Mouse (Mus musculus) lung, adult 2 months (tissue): ENCODE measurements around the gene Nmt1. TPM values are rescaled to one million over a fixed set of nuclear protein-coding genes. Genes with fewer than 3 reads are reported as not detected.

Experiments used
- DNase-seq: peaks from one replicate; pipeline ENCODE4 v3.0.0; 2022
- H3K4me1 ChIP-seq: fragments of 200-500 bp; 2 replicates; pipeline ENCODE4 v1.6.1; 2011; ENCODE audit warnings: low read length; ENCODE audit not compliant: control insufficient read depth, insufficient read depth
- H3K4me3 ChIP-seq: fragments of 200-500 bp; replicated peaks from 2 replicates; pipeline ENCODE3; 2011; ENCODE audit warnings: low read depth, mild to moderate bottlenecking, control low read depth, low read length; ENCODE audit errors: extremely low read depth
- CTCF ChIP-seq: fragments of 200-500 bp; IDR thresholded peaks from 2 replicates; pipeline ENCODE4 v1.5.1; 2011; ENCODE audit warnings: mild to moderate bottlenecking, low read length, control low read depth; ENCODE audit not compliant: insufficient read depth
- POLR2A ChIP-seq: fragments of 200-500 bp; IDR thresholded peaks from 2 replicates; pipeline ENCODE4 v1.6.1; 2011; ENCODE audit warnings: low read depth, mild to moderate bottlenecking, control low read depth, low read length, borderline replicate concordance; ENCODE audit errors: extremely low read depth
- WGBS: fragments of 180-500 bp; shearing (Covaris S2); methylation state at CpG from one replicate; pipeline ENCODE4 v1.1.7; 2018; 5-methylcytosine and 5-hydroxymethylcytosine counted together
- polyA plus RNA-seq: library from polyadenylated mRNA; depleted of rRNA; stranded (reverse); fragments of >200 nt; gene quantifications from 2 replicates; pipeline ENCODE4 v1.2.3, GENCODE M21; 2012

Nmt1 gene
- polyA plus RNA-seq, 1 experiment, result 32.2 TPM

GRCm38 (mm10) chr11:103015881-103016825, 11.8 kb upstream of the Nmt1 start:
- 33% methylated on average over 27 of the region's 27 CpGs for WGBS
- no peak for DNase-seq
- Histone ChIP-seq H3K4me1 (no peaks in the 10 kb centered on the region), H3K4me3 (peak overlapping the region; percentile 72)
- TF ChIP-seq CTCF (no peak), POLR2A (no peak)

- peak overlapping the region; percentile 72 for H3K4me3 ChIP-seq
- DNase-seq, result peak; percentile 98
- TF ChIP-seq POLR2A (peak; percentile 73; the same call in 1 of the 2 replicates), CTCF (no peak)
- WGBS, result under 1% methylated on average over 40 of the region's 41 CpGs
- no peaks in the 10 kb centered on the region for H3K4me1 ChIP-seq
Observed at GRCm38 (mm10) chr11:103016930-103017329, 11.1 kb upstream of the Nmt1 start.

DNA sequence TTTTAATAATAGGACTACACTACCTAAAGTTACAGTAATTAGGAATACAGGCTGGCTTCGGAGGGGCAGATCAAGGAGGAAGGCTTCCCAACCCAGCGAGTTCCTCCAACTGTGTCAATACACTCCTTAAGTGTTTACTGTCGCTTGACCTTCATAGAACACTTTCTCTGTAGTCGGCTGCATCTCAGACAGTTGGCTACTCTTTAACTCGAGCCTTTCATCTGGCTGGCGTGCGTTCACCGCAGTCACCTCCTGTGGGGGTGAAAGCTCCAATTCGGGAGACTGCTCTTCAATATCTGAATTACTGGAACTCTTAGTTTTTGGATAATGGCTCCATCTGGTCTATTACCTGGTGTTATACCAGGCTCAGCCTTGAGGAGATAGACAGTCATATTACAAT, 10.3 kb upstream of the Nmt1 start:
- no peak for DNase-seq
- Histone ChIP-seq H3K4me3 (no peak overlapping the region), H3K4me1 (no peaks in the 10 kb centered on the region)
- 63% methylated on average over 9 of the region's 9 CpGs for WGBS
- no peak for TF ChIP-seq CTCF

DNA sequence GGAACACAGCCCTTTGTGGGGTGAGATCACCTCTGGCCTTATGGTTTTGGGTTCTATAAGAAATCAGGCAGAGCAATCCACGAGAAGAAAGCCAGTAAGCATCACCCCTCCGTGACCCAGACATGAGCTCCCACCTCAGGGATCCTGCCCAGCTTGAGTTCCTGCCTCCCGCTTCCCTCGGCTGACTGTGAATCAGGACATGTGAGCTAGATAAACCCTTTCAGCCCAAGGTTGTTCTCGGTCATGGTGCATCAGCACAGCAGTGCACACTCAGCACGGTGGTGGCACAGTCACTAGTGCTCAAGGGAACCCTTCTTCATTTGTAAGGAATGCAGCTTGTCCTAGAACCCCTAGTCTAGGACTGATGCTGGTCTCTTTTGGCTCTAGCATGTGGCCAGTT, 9.1 kb upstream of the Nmt1 start:
- 74% methylated on average over 6 of the region's 6 CpGs for WGBS
- TF ChIP-seq CTCF (no peak), POLR2A (no peak)
- DNase-seq, result no peak
- Histone ChIP-seq H3K4me1 (no peaks in the 10 kb centered on the region), H3K4me3 (no peak overlapping the region)

GRCm38 (mm10) chr11:103019325-103019724, 8.7 kb upstream of the Nmt1 start:
- 86% methylated on average over 7 of the region's 7 CpGs for WGBS
- no peak for TF ChIP-seq POLR2A
- TF ChIP-seq CTCF, result no peak
- no peak overlapping the region for H3K4me3 ChIP-seq
- H3K4me1 ChIP-seq, result no peaks in the 10 kb centered on the region
- no peak for DNase-seq

GRCm38 (mm10) chr11:103020713-103021335, 7.2 kb upstream of the Nmt1 start:
- TF ChIP-seq CTCF (no peak), POLR2A (no peak)
- no peak for DNase-seq

DNA sequence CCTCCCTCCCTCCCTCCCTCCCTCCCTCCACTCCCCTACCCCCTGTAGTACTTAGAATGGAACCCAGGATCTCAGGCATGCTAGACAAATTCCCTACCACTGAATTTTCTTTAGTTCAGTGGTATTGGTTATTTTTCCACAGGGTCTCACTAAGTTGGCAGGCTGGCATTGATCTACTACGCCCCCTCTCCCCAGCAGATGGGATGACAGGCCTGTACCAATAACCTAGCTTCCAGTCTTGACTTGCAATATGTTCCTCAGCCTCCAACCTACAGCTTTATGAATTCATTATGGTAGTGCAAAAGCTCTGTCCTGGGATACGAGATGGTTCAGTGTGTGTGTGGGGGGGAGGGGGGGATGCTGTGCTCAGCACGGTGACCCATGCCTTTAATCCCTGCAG, 4.0 kb upstream of the Nmt1 start:
- TF ChIP-seq CTCF, result no peak
- no peak for TF ChIP-seq POLR2A
- 89% methylated on average over 3 of the region's 3 CpGs for WGBS
- DNase-seq, result no peak

More at GRCm38 (mm10) chr11:103020713-103021335, 7.2 kb upstream of the Nmt1 start:
- 70% methylated on average over 3 of the region's 3 CpGs for whole genome bisulfite sequencing
- Histone ChIP-seq H3K4me1 (no peaks in the 10 kb centered on the region), H3K4me3 (no peak overlapping the region)

GRCm38 (mm10) chr11:103026901-103027300, 1.1 kb upstream of the Nmt1 start:
- Histone ChIP-seq H3K4me1 (peaks cover 4% of the 10 kb centered on the region; the same call in 1 of the 2 replicates), H3K4me3 (no peak overlapping the region)
- no peak for TF ChIP-seq POLR2A
- no peak for TF ChIP-seq CTCF
- no peak for DNase-seq
- 75% methylated on average over 3 of the region's 3 CpGs for WGBS

More for the DNA sequence above, 4.0 kb upstream of the Nmt1 start:
- Histone ChIP-seq H3K4me3 (no peak overlapping the region), H3K4me1 (peaks cover 3% of the 10 kb centered on the region; the same call in 1 of the 2 replicates)

GRCm38 (mm10) chr11:103027570-103028175, 317 bp upstream of the Nmt1 start:
- no peak for DNase-seq
- TF ChIP-seq POLR2A (no peak), CTCF (no peak)
- H3K4me3 ChIP-seq, result peak overlapping the region; percentile 82
- WGBS, result 11% methylated on average over 8 of the region's 8 CpGs
- H3K4me1 ChIP-seq, result peaks cover 7% of the 10 kb centered on the region

DNA sequence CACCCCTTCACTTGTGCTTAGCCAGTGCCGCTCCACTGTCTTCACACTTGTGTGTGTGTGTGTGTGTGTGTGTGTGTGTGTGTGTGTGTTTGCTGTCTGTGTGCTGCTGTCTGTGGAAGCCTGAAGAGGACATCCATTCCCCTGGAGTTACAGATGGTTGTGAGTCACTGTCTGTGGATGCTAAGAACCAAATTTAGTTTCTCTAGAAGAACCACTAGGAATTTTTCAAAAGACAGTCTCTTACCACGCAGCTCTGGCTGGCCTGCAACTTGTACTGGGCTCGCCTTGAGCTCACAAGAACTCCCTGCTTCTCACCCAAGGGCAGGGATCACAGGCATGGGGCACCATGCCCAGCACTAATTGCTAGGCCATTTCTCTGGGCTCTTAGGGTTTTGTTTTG, 5.0 kb downstream of the Nmt1 start:
- WGBS, result 55% methylated on average over 3 of the region's 3 CpGs
- H3K4me1 ChIP-seq, result peaks cover 16% of the 10 kb centered on the region
- no peak for DNase-seq
- no peak overlapping the region for H3K4me3 ChIP-seq
- TF ChIP-seq POLR2A, result no peak
- TF ChIP-seq CTCF, result no peak
